Mouse (Mus musculus) lung, postnatal 0 days (tissue): ENCODE data around the gene Taf12.

Experiments
- CTCF ChIP-seq: IDR thresholded peaks from 2 replicates; pipeline ENCODE4 v1.5.1; 2016; ENCODE audit warnings: antibody characterized with exemption, mild to moderate bottlenecking
- EP300 ChIP-seq: IDR thresholded peaks from 2 replicates; pipeline ENCODE4 v1.6.1; 2016; ENCODE audit warnings: antibody characterized with exemption, mild to moderate bottlenecking, control low read depth

DNA sequence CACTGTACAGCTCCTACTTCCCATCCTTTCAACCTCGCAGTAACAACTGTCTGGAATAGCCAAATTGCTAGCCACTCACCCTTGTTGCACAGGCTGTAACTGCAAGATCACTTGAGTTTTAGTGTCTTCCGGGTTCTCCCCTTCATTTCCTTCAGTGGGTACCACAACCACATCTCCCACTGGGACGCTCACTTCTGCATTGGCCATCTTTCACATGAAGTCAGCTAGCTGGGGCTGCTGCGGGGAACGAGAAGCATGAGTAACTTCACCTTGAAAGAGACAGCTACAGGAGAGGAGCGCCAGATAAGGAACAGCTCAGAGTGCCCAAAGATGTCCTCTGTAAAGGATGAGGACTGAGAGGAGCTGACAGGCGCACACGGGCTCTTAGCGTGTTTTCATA lies 22.6 kb upstream of the Taf12 start:
- TF ChIP-seq CTCF (no peak), EP300 (no peak)
